Mouse (Mus musculus) ES-E14 (cell line): ENCODE measurements around the gene Galnt17.

Experiments used
- HCFC1 ChIP-seq: IDR thresholded peaks from 2 replicates; pipeline ENCODE4 v1.6.1; 2012; ENCODE audit warnings: low read length, inconsistent platforms, borderline replicate concordance; ENCODE audit not compliant: insufficient read depth
- MAFK ChIP-seq: IDR thresholded peaks from 2 replicates; pipeline ENCODE4 v1.6.1; 2014; ENCODE audit warnings: mild to moderate bottlenecking, low read depth, low read length, inconsistent platforms; ENCODE audit not compliant: insufficient read depth

DNA sequence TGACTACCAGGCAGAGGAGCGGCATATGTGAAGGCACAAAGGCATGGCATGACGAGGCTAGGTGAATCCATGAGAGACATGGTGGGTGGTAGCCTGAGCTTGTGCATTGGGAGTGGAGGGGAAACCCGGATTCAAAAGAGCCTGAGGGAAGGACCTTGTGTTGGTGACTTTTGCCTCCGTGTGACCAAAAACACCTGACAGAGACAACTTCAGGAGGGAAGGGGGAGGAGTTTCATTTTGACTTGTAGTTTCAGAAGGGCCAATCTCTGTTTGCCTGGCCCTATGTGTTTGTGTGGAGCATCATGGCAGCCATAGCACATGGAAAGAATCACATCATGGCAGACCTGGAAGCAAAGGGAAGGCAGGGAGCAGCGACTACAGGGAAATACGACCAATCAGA, 459.7 kb downstream of the Galnt17 start:
- no peak for TF ChIP-seq HCFC1
- no peak for TF ChIP-seq MAFK
